Mouse (Mus musculus) bone marrow macrophage, adult 2 months (primary cell): ENCODE measurements around the gene Nmt1.

Experiments used
- CTCF ChIP-seq: IDR thresholded peaks from 2 replicates; pipeline ENCODE4 v1.5.1; 2012; ENCODE audit warnings: low read depth, mild to moderate bottlenecking, low read length, moderate library complexity
- POLR2A ChIP-seq: IDR thresholded peaks from 2 replicates; pipeline ENCODE4 v1.6.1; 2012; ENCODE audit warnings: mild to moderate bottlenecking, low read depth, low read length, borderline replicate concordance

- TF ChIP-seq CTCF: no peak
- no peak for TF ChIP-seq POLR2A
These were observed 78.4 kb downstream of the Nmt1 start for GRCm38 (mm10) chr11:103106386-103106785.
